14 mouse cellular contexts compared by ENCODE assay signal in genomic region chr4:152136112-152136875, GRCm38 (mm10). TPM values are rescaled to one million over a fixed set of nuclear protein-coding genes. Genes with fewer than 3 reads are reported as not detected.
DNase-seq lines count a peak whose midpoint lies in the region; ATAC-seq and TF ChIP-seq lines count a peak whose summit lies in the region.
"Had no signal": no experiment of that assay in that cellular context is flagged by ENCODE, and none has a peak within 500 bp of the region (broad histone marks: within the 10 kb centered on the region; RNA-seq: fewer than 3 reads in every experiment).

No protein-coding gene starts in this region.

- no peaks in the 10 kb centered on the region for H3K9me3 ChIP-seq in megakaryocyte, embryonic 14.5 days
- H3K9me3 ChIP-seq: forebrain, embryonic 10.5 days; heart, embryonic 10.5 days; intestine, embryonic 15.5 days; limb, embryonic 13.5 days had no signal

- peak; percentile 82 for TF ChIP-seq CTCF in heart, adult 2 months (IDR thresholded peaks at IDR 0.05)

- H3K4me1 ChIP-seq in heart, adult 2 months (ENCODE audit: control insufficient read depth, insufficient read depth, low read length), result no peaks in the 10 kb centered on the region; the same call in 1 of the 2 replicates
- H3K4me1 ChIP-seq in megakaryocyte, embryonic 14.5 days, result peaks cover 63% of the 10 kb centered on the region

- H3K9ac ChIP-seq in heart, adult 2 months (ENCODE audit: low read depth, low read length), result no peak overlapping the region
- H3K9ac ChIP-seq: intestine, embryonic 15.5 days; limb, embryonic 13.5 days had no signal

- no peak for DNase-seq in heart, adult 2 months
- DNase-seq in heart, adult 8-10 months (ENCODE audit: low spot score), result no peak
- DNase-seq in R1 (ENCODE audit: low read depth, low spot score), result peak; percentile 67
- peak; percentile 75 for DNase-seq in retina, postnatal 1 day
- DNase-seq in urinary bladder, adult 18-20 months (ENCODE audit: low spot score in 2 of 2), result no peak
- DNase-seq in urinary bladder, postnatal 14 days (ENCODE audit: low spot score), result no peak
- DNase-seq: thymus, adult 2 months had no signal

- ATAC-seq in megakaryocyte, adult 5-6 weeks (ENCODE audit: poor library complexity, severe bottlenecking), result no peak
- ATAC-seq: intestine, embryonic 15.5 days had no signal

- intact Hi-C loops in heart, adult 2 months (cut with DNase I), result no loop called here

- TF ChIP-seq POLR2A in heart, adult 2 months (IDR thresholded peaks at IDR 0.05; ENCODE audit: insufficient read depth, low read depth, low read length), result no peak

- no peak overlapping the region for H3K27ac ChIP-seq in heart, adult 2 months
- H3K27ac ChIP-seq: forebrain, embryonic 10.5 days; heart, embryonic 10.5 days; intestine, embryonic 15.5 days; limb, embryonic 13.5 days had no signal

- no peaks in the 10 kb centered on the region for H3K79me2 ChIP-seq in heart, adult 2 months (replicated peaks; ENCODE audit: control insufficient read depth, insufficient read depth, low read length)

- no peak for TF ChIP-seq EP300 in heart, adult 2 months (IDR thresholded peaks at IDR 0.05; ENCODE audit: insufficient read depth, low read depth, low read length)

- 49% methylated on average over 6 of the region's 6 CpGs for WGBS in heart, adult 2 months

- H3K27me3 ChIP-seq in heart, adult 2 months (ENCODE audit: control insufficient read depth, insufficient read depth, low read length), result peaks cover 11% of the 10 kb centered on the region
- H3K27me3 ChIP-seq in megakaryocyte, embryonic 14.5 days (replicated peaks), result peaks cover 47% of the 10 kb centered on the region

- no peaks in the 10 kb centered on the region for H3K36me3 ChIP-seq in heart, adult 2 months (ENCODE audit: control insufficient read depth, insufficient read depth, low read length)
- no peaks in the 10 kb centered on the region for H3K36me3 ChIP-seq in megakaryocyte, embryonic 14.5 days (replicated peaks; ENCODE audit: low read length)
- H3K36me3 ChIP-seq: forebrain, embryonic 10.5 days; heart, embryonic 10.5 days; intestine, embryonic 15.5 days; limb, embryonic 13.5 days had no signal

- H3K4me3 ChIP-seq in heart, adult 2 months, result no peak overlapping the region
- H3K4me3 ChIP-seq in megakaryocyte, embryonic 14.5 days (replicated peaks), result peak overlapping the region; percentile 10
- H3K4me3 ChIP-seq: forebrain, embryonic 10.5 days; heart, embryonic 10.5 days; intestine, embryonic 15.5 days; limb, embryonic 13.5 days had no signal

RNA-seq across cellular contexts. Expression of gene Espn, which starts 15.9 kb away (rescaled TPM):
- total RNA-seq in heart, adult 2 months (2021), result 1 to 10 TPM; 2.4 to 2.5 TPM
- polyA plus RNA-seq in heart, adult 2 months (2012; rRNA removed), result 2.7 and 3.2 TPM in 2 replicates
- 1 to 10 TPM; 2.6 to 3.5 (median 3.0) TPM for total RNA-seq in heart, adult 8-10 months (2022)
- 9.3 and 14.4 TPM in 2 replicates for polyA plus RNA-seq in megakaryocyte, embryonic 14.5 days (2012; ENCODE audit: insufficient read depth, low replicate concordance)
- 1.2 and 1.4 TPM in 2 replicates for total RNA-seq in megakaryocyte, adult 5-6 weeks (2015)
- total RNA-seq in megakaryocyte, adult 5-6 weeks (2017), result 0.22 and 0.24 TPM in 2 replicates

RNA-seq across cellular contexts. Expression of gene Tnfrsf25, which starts 20.6 kb away (rescaled TPM):
- total RNA-seq in heart, adult 2 months (2021), result 1 to 10 TPM; 1.4 to 2.4 TPM
- polyA plus RNA-seq in heart, adult 2 months (2012; rRNA removed), result 6.1 and 7.4 TPM in 2 replicates
- total RNA-seq in heart, adult 8-10 months (2022), result 1 to 10 TPM; 1.1 to 3.2 (median 1.8) TPM
- polyA plus RNA-seq in megakaryocyte, embryonic 14.5 days (2012; ENCODE audit: insufficient read depth, low replicate concordance), result 0.56 TPM in 1 of 2 replicates, not detected in the other
- 0.13 and 0.25 TPM in 2 replicates for total RNA-seq in megakaryocyte, adult 5-6 weeks (2015)
- total RNA-seq in megakaryocyte, adult 5-6 weeks (2017), result 0.18 and 2.8 TPM in 2 replicates
- total RNA-seq: common myeloid progenitor, adult 5-6 weeks had no signal

RNA-seq across cellular contexts. Expression of gene Hes2, which starts 22.4 kb away (rescaled TPM):
- not detected for total RNA-seq in heart, adult 2 months (2021)
- not detected in 2 replicates for polyA plus RNA-seq in heart, adult 2 months (2012; rRNA removed)
- not detected for total RNA-seq in heart, adult 8-10 months (2022)
- not detected in 2 replicates for polyA plus RNA-seq in megakaryocyte, embryonic 14.5 days (2012; ENCODE audit: insufficient read depth, low replicate concordance)
- total RNA-seq in megakaryocyte, adult 5-6 weeks (2015), result not detected in 2 replicates
- total RNA-seq in megakaryocyte, adult 5-6 weeks (2017), result not detected in 2 replicates
- total RNA-seq: common myeloid progenitor, adult 5-6 weeks had no signal
- polyA plus RNA-seq: forebrain, embryonic 10.5 days; heart, embryonic 10.5 days; limb, embryonic 13.5 days had no signal

RNA-seq across cellular contexts. Expression of gene Acot7, which starts 41.6 kb away (rescaled TPM):
- total RNA-seq in heart, adult 2 months (2021), result 10 to 100 TPM; 58.1 to 64.8 TPM
- polyA plus RNA-seq in heart, adult 2 months (2012; rRNA removed), result 51.7 and 65.0 TPM in 2 replicates
- 10 to 100 TPM; 63.9 to 80.9 (median 69.3) TPM for total RNA-seq in heart, adult 8-10 months (2022)
- polyA plus RNA-seq in megakaryocyte, embryonic 14.5 days (2012; ENCODE audit: insufficient read depth, low replicate concordance), result 103 and 107 TPM in 2 replicates
- total RNA-seq in megakaryocyte, adult 5-6 weeks (2015), result 43.3 and 44.5 TPM in 2 replicates
- total RNA-seq in megakaryocyte, adult 5-6 weeks (2017), result 40.1 and 43.3 TPM in 2 replicates

Comparison
In these comparisons a context has a peak if more than half of its experiments do, and no peak if none do; other contexts are left out.
1. DNase-seq: peak in R1 (single experiment) and retina, postnatal 1 day (single experiment); none in heart, adult 2 months (0 of 2), heart, adult 8-10 months (single experiment), urinary bladder, adult 18-20 months (0 of 2) and urinary bladder, postnatal 14 days (single experiment).